Mouse (Mus musculus) hindbrain, embryonic 13.5 days (tissue): ENCODE results near the gene Rora. TPM values are rescaled to one million over a fixed set of nuclear protein-coding genes. Genes with fewer than 3 reads are reported as not detected.

ENCODE experiments used
- ATAC-seq: fragments of 200-750 bp; cut with Nextera tagmentation; 2 replicates; pipeline ENCODE4 v1.8.0; 2017; ENCODE audit warnings: moderate TSS enrichment; ENCODE audit not compliant: low FRiP score
- H3K27ac ChIP-seq: fragments of 300-500 bp; sonication (generic); 2 replicates; pipeline ENCODE4 v1.5.1; 2015; ENCODE audit warnings: inconsistent platforms, mild to moderate bottlenecking, moderate library complexity
- H3K27me3 ChIP-seq: fragments of 300-500 bp; sonication (generic); 2 replicates; pipeline ENCODE4 v1.6.1; 2015; ENCODE audit warnings: mild to moderate bottlenecking, inconsistent platforms
- H3K36me3 ChIP-seq: fragments of 300-500 bp; sonication (generic); 2 replicates; pipeline ENCODE4 v1.6.1; 2015; ENCODE audit warnings: mild to moderate bottlenecking, inconsistent platforms
- H3K4me1 ChIP-seq: fragments of 300-500 bp; sonication (generic); replicated peaks from 2 replicates; pipeline ENCODE4 v1.6.1; 2015; ENCODE audit warnings: inconsistent platforms
- H3K4me2 ChIP-seq: fragments of 300-500 bp; sonication (generic); 2 replicates; pipeline ENCODE4 v1.6.1; 2015; ENCODE audit warnings: inconsistent platforms, mild to moderate bottlenecking, moderate library complexity
- H3K4me3 ChIP-seq: fragments of 300-500 bp; sonication (generic); 2 replicates; pipeline ENCODE4 v1.5.1; 2015; ENCODE audit warnings: mild to moderate bottlenecking, inconsistent platforms
- H3K9ac ChIP-seq: fragments of 300-500 bp; sonication (generic); 2 replicates; pipeline ENCODE4 v1.6.1; 2015; ENCODE audit warnings: mild to moderate bottlenecking, inconsistent platforms
- H3K9me3 ChIP-seq: fragments of 300-500 bp; sonication (generic); 2 replicates; pipeline ENCODE4 v1.6.1; 2016; ENCODE audit warnings: inconsistent platforms
- WGBS: fragments of 180-500 bp; shearing (Covaris S2); methylation state at CpG from one replicate; pipeline ENCODE4 v1.1.7; 2015; 5-methylcytosine and 5-hydroxymethylcytosine counted together
- polyA plus RNA-seq: library from polyadenylated mRNA; unstranded; fragments of >200 nt; fragmentation: Nextera tagmentation; extraction: Ambion mirVana; gene quantifications from 2 replicates; pipeline ENCODE4 v1.2.1, GENCODE M21; 2015

Gene Rora
- polyA plus RNA-seq, 1 experiment from 2014 or later = 25.0 TPM

DNA sequence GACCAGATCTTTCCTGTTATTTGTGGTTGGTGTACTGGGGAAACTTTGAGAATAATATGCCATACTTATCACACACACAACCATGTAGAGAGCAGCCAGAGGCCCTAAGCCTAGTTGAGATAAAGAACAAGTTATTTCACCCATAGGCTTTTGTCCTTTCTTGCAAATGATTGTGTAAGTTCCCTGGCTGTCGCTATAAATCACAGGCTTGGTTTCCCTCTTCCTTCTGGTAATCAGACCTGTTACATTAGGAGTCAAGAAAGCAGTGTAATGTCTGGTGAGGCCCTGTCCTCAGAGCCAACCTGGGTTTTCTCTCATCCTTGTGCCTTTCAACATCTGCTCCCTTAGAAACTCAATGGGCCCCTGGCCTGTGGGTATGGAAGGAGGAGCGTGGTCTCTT is 222.7 kb downstream of the Rora start:
- H3K4me2 ChIP-seq = no peak overlapping the region
- 95% methylated on average over 2 of the region's 2 CpGs for WGBS
- H3K27me3 ChIP-seq = no peaks in the 10 kb centered on the region
- no peak for ATAC-seq
- H3K9me3 ChIP-seq = no peaks in the 10 kb centered on the region
- H3K36me3 ChIP-seq = no peaks in the 10 kb centered on the region
- no peak overlapping the region for H3K4me3 ChIP-seq
- peaks cover 30% of the 10 kb centered on the region for H3K4me1 ChIP-seq
- H3K27ac ChIP-seq = no peak overlapping the region
- H3K9ac ChIP-seq = no peak overlapping the region

DNA sequence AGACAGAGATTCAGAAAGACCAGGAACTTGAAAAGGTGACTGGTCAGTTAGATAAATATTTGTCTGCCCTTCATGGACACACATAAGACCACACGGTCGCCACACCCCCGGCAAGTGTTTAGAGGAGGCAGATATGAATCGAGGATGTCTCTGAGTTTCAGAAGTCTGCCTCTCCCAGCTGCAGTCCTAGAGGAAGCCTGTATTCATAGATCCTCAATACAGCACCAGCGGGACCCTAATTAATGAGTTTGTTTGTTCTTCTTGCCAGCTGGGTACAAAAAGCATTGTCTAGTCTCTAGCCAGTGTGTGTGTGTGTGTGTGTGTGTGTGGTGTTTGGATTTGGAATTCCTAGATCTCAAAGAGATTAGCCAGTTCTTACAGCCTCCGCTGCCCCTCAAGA is 228.3 kb downstream of the Rora start:
- H3K4me2 ChIP-seq = no peak overlapping the region

DNA sequence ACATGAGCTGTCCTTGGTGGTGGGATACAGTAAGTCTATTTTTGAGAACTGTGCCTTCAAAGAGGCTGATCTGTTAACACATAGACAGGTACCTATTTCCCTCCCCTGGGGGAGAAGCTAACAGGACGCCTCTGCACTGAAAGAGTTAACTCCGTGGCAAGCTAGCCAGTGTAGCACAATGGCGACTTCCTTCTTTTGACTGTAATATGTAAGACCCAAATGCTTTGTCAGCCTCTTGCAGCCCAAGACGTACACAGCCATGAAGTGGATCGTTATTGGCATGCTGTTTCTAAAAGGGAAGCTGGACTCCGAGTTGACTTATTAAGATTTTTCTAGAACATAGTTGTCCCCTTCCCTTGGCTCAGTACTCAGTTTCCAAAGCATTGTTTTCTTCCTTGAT is 229.4 kb downstream of the Rora start:
- no peaks in the 10 kb centered on the region for H3K9me3 ChIP-seq
- no peak for ATAC-seq
- no peaks in the 10 kb centered on the region for H3K36me3 ChIP-seq
- H3K4me1 ChIP-seq = peaks cover 49% of the 10 kb centered on the region
- no peak overlapping the region for H3K9ac ChIP-seq
- H3K4me2 ChIP-seq = no peak overlapping the region
- H3K27me3 ChIP-seq = no peaks in the 10 kb centered on the region
- H3K4me3 ChIP-seq = no peak overlapping the region
- 45% methylated on average over 6 of the region's 6 CpGs for WGBS
- H3K27ac ChIP-seq = no peak overlapping the region

More for the DNA sequence above, 228.3 kb downstream of the Rora start:
- Histone ChIP-seq H3K9me3 (no peaks in the 10 kb centered on the region), H3K4me3 (no peak overlapping the region), H3K27me3 (no peaks in the 10 kb centered on the region), H3K9ac (no peak overlapping the region), H3K36me3 (no peaks in the 10 kb centered on the region), H3K27ac (0 out of 2 replicates have a peak overlapping the region, but pooled peaks have one; percentile 62), H3K4me1 (peaks cover 56% of the 10 kb centered on the region)
- no peak for ATAC-seq
- 26% methylated on average over 6 of the region's 6 CpGs for whole genome bisulfite sequencing

DNA sequence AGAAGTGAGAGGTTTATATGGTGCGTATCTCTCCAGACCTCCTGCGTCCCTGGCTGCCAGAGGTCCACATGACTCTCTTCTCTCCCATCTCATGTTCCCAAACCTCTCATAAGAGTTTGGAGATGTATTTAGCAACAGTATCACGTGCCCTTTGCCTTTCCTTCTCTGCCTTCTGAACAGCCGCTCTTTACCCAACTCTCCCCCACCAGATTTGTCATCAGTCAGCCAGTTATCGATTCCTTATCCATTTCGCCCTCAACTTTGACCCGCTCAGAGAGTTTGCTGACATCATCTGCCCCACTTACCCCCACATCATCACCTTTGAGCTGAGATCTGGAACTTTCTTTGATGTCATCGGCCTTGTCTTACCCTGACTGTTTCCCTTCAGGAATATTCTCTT is 230.1 kb downstream of the Rora start:
- 94% methylated on average over 8 of the region's 8 CpGs for WGBS
- no peak overlapping the region for H3K4me2 ChIP-seq
- no peak overlapping the region for H3K27ac ChIP-seq
- no peaks in the 10 kb centered on the region for H3K27me3 ChIP-seq
- no peak for ATAC-seq
- H3K4me3 ChIP-seq = no peak overlapping the region
- no peak overlapping the region for H3K9ac ChIP-seq
- no peaks in the 10 kb centered on the region for H3K9me3 ChIP-seq
- peaks cover 54% of the 10 kb centered on the region for H3K4me1 ChIP-seq
- H3K36me3 ChIP-seq = no peaks in the 10 kb centered on the region

DNA sequence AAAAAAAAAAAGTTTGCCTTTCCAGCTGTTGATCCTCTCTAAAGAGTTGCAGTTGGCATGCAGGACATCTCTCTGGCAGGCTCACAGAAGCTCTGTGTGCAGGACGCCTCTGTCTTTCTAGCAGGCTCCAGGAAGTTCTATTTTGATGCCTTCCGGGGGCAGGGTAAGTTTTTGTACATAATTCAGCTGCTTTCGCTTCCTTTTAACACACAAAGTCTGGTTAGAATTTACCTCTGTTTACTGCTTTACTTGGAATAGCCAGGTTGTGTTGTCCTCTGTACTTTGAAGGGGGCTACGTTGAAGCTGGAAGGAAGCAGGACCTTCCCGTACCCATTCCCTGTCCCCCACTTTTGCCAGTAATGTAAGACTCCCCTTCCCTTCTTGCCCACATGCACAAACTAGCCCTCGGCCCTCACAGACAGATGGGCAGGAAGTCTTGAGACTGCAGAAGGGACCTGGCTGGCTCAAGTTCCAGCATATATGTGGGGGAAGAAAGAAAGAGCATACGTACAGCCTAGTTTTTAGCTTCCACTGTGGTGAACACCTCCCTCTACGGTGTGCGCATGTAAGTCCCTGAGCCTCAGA is 231.0 kb downstream of the Rora start:
- no peaks in the 10 kb centered on the region for H3K9me3 ChIP-seq
- no peak overlapping the region for H3K9ac ChIP-seq
- H3K27ac ChIP-seq = no peak overlapping the region
- H3K4me2 ChIP-seq = no peak overlapping the region
- 85% methylated on average over 9 of the region's 9 CpGs for WGBS
- H3K4me3 ChIP-seq = no peak overlapping the region
- no peak for ATAC-seq
- no peaks in the 10 kb centered on the region for H3K27me3 ChIP-seq
- no peaks in the 10 kb centered on the region for H3K36me3 ChIP-seq
- peaks cover 52% of the 10 kb centered on the region for H3K4me1 ChIP-seq

DNA sequence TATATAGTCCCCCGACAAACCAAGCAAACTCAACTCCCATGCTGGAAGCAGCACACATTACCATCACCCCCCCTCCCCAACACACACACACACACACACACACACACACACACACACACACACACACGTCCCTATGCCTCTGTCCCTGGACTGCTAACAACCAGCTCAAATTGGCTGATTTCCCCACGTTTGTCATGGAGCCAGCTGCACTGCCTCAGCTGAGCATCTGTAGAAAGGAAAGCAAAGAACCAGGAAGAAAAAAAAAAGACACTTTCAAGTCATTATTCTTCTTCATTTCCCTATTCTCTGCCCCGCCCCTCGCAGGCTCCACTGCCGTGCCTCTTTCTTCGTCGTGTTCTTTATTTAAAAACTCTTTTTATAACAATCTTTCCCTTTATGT is 235.1 kb downstream of the Rora start:
- Histone ChIP-seq H3K4me2 (no peak overlapping the region), H3K27ac (no peak overlapping the region), H3K4me1 (peaks cover 15% of the 10 kb centered on the region), H3K4me3 (no peak overlapping the region), H3K27me3 (no peaks in the 10 kb centered on the region), H3K9ac (no peak overlapping the region), H3K9me3 (no peaks in the 10 kb centered on the region), H3K36me3 (no peaks in the 10 kb centered on the region)
- 22% methylated on average over 8 of the region's 8 CpGs for whole genome bisulfite sequencing
- ATAC-seq = no peak

DNA sequence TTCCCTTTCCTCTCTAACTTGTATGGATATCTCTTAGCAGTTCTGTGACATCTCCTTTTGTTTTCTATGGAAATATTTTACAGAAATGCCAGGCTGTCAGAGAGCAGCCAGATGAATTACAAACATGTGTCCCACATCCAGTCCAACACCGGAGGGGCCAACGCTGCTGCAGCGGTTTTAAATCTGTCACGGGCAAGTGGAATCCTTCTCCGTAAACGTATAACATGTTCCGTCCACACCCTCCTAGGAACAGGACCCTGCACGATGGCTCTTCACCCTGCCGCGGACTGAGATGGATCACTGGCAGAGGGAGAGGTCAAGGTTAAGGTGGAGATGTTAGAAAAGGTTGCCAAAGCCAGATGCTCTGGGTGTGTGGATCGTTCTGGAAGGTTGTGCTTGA is 237.8 kb downstream of the Rora start:
- Histone ChIP-seq H3K4me3 (no peak overlapping the region), H3K4me2 (no peak overlapping the region), H3K9ac (no peak overlapping the region), H3K27me3 (no peaks in the 10 kb centered on the region), H3K9me3 (no peaks in the 10 kb centered on the region), H3K27ac (no peak overlapping the region), H3K36me3 (no peaks in the 10 kb centered on the region), H3K4me1 (peaks cover 9% of the 10 kb centered on the region)
- WGBS = 87% methylated on average over 11 of the region's 11 CpGs
- no peak for ATAC-seq

DNA sequence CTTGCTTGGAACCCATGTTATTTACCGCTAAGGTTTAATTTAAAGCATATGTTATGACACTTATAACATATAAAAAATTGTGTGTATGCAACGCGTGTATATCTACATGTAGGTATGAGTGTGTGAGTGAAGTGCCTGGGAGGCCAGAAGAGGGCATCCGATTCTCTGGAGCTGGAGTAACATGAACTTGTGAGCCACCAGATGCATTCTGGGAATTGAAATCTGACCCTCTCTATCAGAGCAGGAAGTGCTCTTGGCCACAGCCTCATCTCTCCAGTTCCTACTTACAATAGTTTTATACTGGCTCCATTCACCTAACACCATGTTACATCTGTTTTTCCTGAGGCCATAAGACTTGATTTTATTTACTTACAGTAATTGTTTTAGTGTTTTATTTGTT is 238.8 kb downstream of the Rora start:
- H3K4me2 ChIP-seq = no peak overlapping the region
- 95% methylated on average over 4 of the region's 4 CpGs for WGBS
- no peaks in the 10 kb centered on the region for H3K27me3 ChIP-seq
- H3K9ac ChIP-seq = no peak overlapping the region
- H3K9me3 ChIP-seq = no peaks in the 10 kb centered on the region
- H3K27ac ChIP-seq = no peak overlapping the region
- no peak for ATAC-seq
- peaks cover 9% of the 10 kb centered on the region for H3K4me1 ChIP-seq
- no peak overlapping the region for H3K4me3 ChIP-seq
- no peaks in the 10 kb centered on the region for H3K36me3 ChIP-seq

DNA sequence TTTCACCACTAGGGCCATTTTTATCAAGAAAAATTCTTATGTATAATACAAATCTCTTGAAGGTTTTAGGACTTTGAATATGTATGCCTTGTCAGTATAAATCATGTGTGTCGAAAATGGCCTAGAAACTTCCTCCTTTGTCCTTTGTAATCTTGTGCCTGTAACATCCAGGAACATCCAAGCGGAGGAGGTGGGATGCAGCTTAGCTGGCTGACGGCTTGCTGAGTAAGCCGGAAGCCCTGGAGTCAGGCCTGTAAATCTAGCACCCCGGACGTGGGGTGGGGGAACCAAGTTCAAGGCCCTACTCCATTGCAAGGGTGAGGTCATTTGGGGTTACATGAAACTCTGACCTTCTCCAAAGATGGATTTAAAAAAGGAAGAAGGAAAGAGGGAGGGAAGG is 239.3 kb downstream of the Rora start:
- peaks cover 9% of the 10 kb centered on the region for H3K4me1 ChIP-seq
- 85% methylated on average over 6 of the region's 6 CpGs for WGBS
- H3K27me3 ChIP-seq = no peaks in the 10 kb centered on the region
- no peak for ATAC-seq
- no peak overlapping the region for H3K4me2 ChIP-seq
- H3K4me3 ChIP-seq = no peak overlapping the region
- H3K9me3 ChIP-seq = no peaks in the 10 kb centered on the region
- H3K9ac ChIP-seq = no peak overlapping the region
- no peaks in the 10 kb centered on the region for H3K36me3 ChIP-seq
- H3K27ac ChIP-seq = no peak overlapping the region

DNA sequence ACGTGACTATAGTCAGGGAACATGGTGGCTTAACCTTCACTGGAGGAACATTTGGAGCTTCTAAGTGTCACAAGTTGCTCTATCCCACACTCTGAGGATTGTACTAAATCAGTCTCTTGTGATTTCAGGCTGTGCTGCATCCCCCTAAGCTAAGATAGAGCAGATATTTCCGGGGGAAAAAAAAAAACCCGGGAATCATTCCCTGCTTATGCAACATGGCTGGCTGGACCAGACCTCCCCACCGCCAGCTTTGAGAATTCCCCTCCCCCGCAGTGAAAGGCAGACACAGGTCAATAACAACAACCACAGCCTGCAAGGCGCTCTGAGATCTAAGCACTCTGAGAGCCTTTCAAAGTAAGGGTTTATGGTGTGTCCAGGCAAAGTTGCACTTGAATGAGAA is 244.7 kb downstream of the Rora start:
- Histone ChIP-seq H3K36me3 (no peaks in the 10 kb centered on the region), H3K4me2 (no peak overlapping the region), H3K4me3 (no peak overlapping the region), H3K9me3 (no peaks in the 10 kb centered on the region), H3K27me3 (no peaks in the 10 kb centered on the region), H3K27ac (no peak overlapping the region), H3K4me1 (no peaks in the 10 kb centered on the region), H3K9ac (no peak overlapping the region)
- WGBS = 82% methylated on average over 6 of the region's 6 CpGs
- no peak for ATAC-seq

DNA sequence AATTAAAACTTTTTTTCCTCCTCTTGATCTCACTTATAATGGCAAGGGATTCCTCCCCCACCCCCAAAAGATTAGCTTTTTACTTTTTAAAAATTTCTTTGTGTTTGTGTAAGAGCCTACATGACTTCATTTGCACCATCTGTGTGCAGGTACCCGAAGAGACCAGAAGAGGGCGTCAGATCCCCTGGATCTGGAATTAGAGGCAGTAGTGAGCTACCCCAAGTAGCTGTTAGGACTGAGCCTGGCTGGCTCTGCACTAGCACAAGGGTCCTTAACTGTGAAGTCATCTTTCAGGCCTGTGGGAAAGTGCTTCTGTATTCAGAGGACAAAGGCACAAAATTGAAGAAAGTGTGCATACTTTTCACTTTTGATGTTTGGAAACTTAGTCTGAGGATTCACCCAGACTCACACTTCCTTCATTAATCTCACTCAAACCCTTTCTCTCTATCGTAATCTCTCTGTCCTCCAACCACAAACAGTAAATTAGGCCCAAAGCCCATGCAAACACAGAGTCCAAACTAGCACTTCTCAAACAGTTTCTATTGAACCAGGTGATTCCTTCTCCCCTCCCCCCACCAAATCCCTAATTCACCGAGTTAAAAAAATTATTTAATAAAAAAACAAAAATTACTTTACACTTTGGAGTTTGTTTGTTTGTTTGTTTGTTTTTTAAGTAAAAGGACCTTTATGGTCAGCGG is 246.1 kb downstream of the Rora start:
- Histone ChIP-seq H3K36me3 (no peaks in the 10 kb centered on the region), H3K4me2 (no peak overlapping the region), H3K4me1 (peaks cover 8% of the 10 kb centered on the region; the same call in 1 of the 2 replicates), H3K27me3 (no peaks in the 10 kb centered on the region), H3K9ac (no peak overlapping the region), H3K4me3 (no peak overlapping the region), H3K27ac (no peak overlapping the region), H3K9me3 (no peaks in the 10 kb centered on the region)
- 90% methylated on average over 5 of the region's 5 CpGs for WGBS
- ATAC-seq = no peak

DNA sequence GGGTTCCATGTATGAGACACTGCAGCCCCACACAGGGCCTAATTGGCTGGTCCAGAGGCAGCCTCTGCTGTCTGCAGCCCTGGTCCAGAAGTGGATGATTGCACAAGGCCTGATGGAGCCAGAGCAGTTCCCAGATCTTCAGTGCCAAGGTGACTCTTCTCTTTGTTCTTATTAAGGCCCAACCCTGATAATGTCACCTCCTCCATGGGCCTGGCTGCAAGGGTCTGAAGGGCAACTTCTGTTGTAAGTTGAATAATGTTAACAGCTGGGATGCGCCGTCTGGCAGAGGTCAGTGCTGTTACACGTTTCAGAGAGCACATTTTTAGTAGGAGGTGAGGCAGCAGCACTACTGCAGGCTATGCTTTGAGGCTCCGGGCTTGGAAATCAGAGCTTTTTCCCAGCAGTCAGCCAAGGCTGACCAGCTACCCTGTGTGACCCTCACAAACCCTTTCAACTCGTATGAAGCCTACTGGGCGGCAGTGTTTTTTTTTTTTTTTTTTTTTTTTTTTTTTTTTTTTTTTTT is 252.8 kb downstream of the Rora start:
- H3K4me2 ChIP-seq = no peak overlapping the region
- no peak overlapping the region for H3K9ac ChIP-seq
- ATAC-seq = no peak
- no peaks in the 10 kb centered on the region for H3K9me3 ChIP-seq
- H3K27ac ChIP-seq = no peak overlapping the region
- H3K4me1 ChIP-seq = peaks cover 9% of the 10 kb centered on the region; the same call in 1 of the 2 replicates
- WGBS = 69% methylated on average over 6 of the region's 6 CpGs
- H3K36me3 ChIP-seq = no peaks in the 10 kb centered on the region
- no peaks in the 10 kb centered on the region for H3K27me3 ChIP-seq
- H3K4me3 ChIP-seq = no peak overlapping the region
